Mouse (Mus musculus) layer of hippocampus, adult 18-20 months (tissue): ENCODE measurements at regions not wholly inside any gene's neighbourhood (a gene's known extent, or its start where the extent isn't known, plus 50 kb on each side); places are given as distances from the start of the nearest gene placed in this dataset.

Source experiments
- DNase-seq, 2 experiments: peaks; one replicate each; pipeline ENCODE4 v3.0.0; 2022; ENCODE audit warnings: low spot score in 2 of 2

DNA sequence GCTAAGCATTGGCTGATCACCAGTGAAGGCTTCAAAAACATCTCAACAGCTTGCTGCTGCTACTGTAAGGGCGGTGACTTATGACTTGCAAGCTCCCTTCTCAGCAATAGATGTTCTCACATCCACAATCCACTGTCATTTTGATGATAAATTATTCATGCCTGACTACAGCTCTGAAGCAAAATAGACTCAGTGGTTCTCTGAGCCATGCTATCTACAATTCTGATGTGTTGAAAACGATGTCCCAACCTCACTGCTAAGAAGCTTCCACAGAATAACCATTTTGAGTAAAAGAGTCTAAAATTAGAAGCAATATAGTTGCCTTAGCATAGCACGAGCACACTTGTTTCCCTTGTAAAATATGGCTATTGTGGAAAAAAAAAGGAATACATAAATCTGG lies 440.8 kb downstream of the Gm19965 start:
- no peak for DNase-seq

- DNase-seq = peak in 1 of 2 experiments; percentile 13
These were observed 445.6 kb downstream of the Gm19965 start for GRCm38 (mm10) chr1:117248342-117248741.

DNA sequence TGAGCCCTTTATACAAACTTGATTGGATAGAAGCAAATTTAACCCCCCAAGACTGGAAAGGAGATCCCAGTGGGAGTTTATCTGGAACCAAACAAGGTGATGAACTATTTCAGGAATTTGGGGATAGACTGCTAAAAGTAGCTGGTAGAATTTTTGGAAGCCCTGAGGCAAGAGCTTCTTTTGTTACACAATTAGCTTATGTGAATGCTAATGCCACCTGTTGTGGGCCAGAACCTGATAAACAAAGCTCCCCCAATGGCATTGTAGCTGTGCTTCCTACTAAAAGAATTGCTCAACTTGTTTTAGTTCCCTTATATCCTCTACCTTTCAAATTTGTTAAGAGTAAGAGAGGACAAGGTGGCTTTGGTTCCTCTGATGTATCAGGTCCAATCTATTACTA lies 406.2 kb upstream of the Gm28363 start:
- no peak for DNase-seq

DNA sequence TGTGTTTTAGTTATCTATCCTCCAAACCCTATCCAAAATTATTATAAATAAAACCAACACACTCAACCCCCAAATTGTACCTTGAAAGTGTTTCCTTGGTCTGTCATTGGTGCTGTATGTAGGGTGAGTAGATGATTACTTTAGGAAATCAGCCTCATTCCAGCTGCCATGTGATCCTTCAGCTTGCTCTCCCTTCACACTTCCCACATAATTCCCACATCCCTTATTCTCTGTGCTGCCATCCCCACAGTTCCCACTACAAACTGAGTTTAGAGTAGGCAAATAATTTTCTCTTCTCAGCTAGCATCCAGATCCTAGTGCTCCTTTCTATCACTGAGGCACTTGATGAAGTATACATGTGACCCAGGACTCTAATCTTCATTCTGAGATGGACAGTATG lies 397.7 kb upstream of the Gm28363 start:
- DNase-seq = no peak
